Mouse (Mus musculus) gastrocnemius, postnatal 25 days (tissue): Measurements from ENCODE around the gene Smad9. TPM values are rescaled to one million over a fixed set of nuclear protein-coding genes. Genes with fewer than 3 reads are reported as not detected.

Source experiments
- DNase-seq: peaks from one replicate; pipeline ENCODE4 v3.0.0; 2022
- total RNA-seq, 2 experiments: library from RNA; stranded (reverse); gene quantifications; 1 replicate in 1 of 2; 2 replicates in 1 of 2; pipeline ENCODE4 v1.2.3; 2021

The Smad9 gene
- total RNA-seq, 2 experiments from 2014 or later, result 0.16 to 0.51 TPM

GRCm38 (mm10) chr3:54809111-54809510 is 53.7 kb downstream of the Smad9 start:
- no peak for DNase-seq

GRCm38 (mm10) chr3:54811616-54812015 is 56.2 kb downstream of the Smad9 start:
- no peak for DNase-seq

GRCm38 (mm10) chr3:54813418-54813988 is 58.1 kb downstream of the Smad9 start:
- DNase-seq, result no peak

- no peak for DNase-seq
Observed at GRCm38 (mm10) chr3:54814622-54815021, 59.2 kb downstream of the Smad9 start.

GRCm38 (mm10) chr3:54815292-54815691 is 59.9 kb downstream of the Smad9 start:
- no peak for DNase-seq

- no peak for DNase-seq
Observed at GRCm38 (mm10) chr3:54822526-54822925, 67.1 kb downstream of the Smad9 start.

GRCm38 (mm10) chr3:54832491-54832890 is 77.1 kb downstream of the Smad9 start:
- DNase-seq, result no peak

- DNase-seq, result no peak
Observed at GRCm38 (mm10) chr3:54835421-54835820, 80.0 kb downstream of the Smad9 start.

Other genes starting within 250 kb of the Smad9 start
- gene Supt20, start 62.8 kb upstream of the Smad9 start, total RNA-seq, result 10 to 100 TPM; 12.1 to 12.4 TPM
- gene Gm21958, start 41.2 kb upstream of the Smad9 start, total RNA-seq, result not detected
- gene Exosc8, start 20.2 kb upstream of the Smad9 start, total RNA-seq, result 1 to 10 TPM; 8.9 to 9.8 TPM
- 1 to 10 TPM; 9.3 to 9.4 TPM for gene Alg5, start 20.0 kb upstream of the Smad9 start, total RNA-seq
- gene Rfxap, start 52.2 kb downstream of the Smad9 start, total RNA-seq, result 10 to 100 TPM; 29.0 to 30.5 TPM
- gene Sertm1, start 160.3 kb downstream of the Smad9 start, total RNA-seq, result not detected